ENCODE assay signal across 10 mouse cellular contexts in genomic region chr1:61143030-61143753, GRCm38 (mm10).
A peak's percentile ranks its signal among the peaks of the same experiment; 100 is the strongest.
DNase-seq lines count a peak whose midpoint lies in the region; ATAC-seq lines count a peak whose summit lies in the region.
"Had no signal": no experiment of that assay in that cellular context is flagged by ENCODE, and none has a peak within 500 bp of the region (broad histone marks: within the 10 kb centered on the region; RNA-seq: fewer than 3 reads in every experiment).

No protein-coding gene starts in this region.

- H3K9ac ChIP-seq in forebrain, embryonic 11.5 days (ENCODE audit: low read length): no peak overlapping the region; the same call in 1 of the 2 replicates
- H3K9ac ChIP-seq in intestine, embryonic 16.5 days (ENCODE audit: low read depth, low read length): no peak overlapping the region

- H3K27ac ChIP-seq in forebrain, embryonic 11.5 days (ENCODE audit: low read depth, low read length): no peak overlapping the region
- H3K27ac ChIP-seq in intestine, embryonic 16.5 days (ENCODE audit: low read length): 0 out of 2 replicates have a peak overlapping the region, but pooled peaks have one; percentile 4

- H3K4me1 ChIP-seq in forebrain, embryonic 11.5 days (replicated peaks; ENCODE audit: control insufficient read depth, insufficient read depth, low read length): peaks cover 12% of the 10 kb centered on the region
- peaks cover 36% of the 10 kb centered on the region for H3K4me1 ChIP-seq in intestine, embryonic 16.5 days (ENCODE audit: control insufficient read depth, insufficient read depth, low read length)

- H3K9me3 ChIP-seq in forebrain, embryonic 11.5 days (ENCODE audit: control insufficient read depth, low read length): no peaks in the 10 kb centered on the region
- no peaks in the 10 kb centered on the region for H3K9me3 ChIP-seq in intestine, embryonic 16.5 days (ENCODE audit: control insufficient read depth, low read length)

- 38% methylated on average over 14 of the region's 14 CpGs for WGBS in forebrain, embryonic 11.5 days
- 30% methylated on average over 14 of the region's 14 CpGs for WGBS in intestine, embryonic 16.5 days

- no peaks in the 10 kb centered on the region for H3K27me3 ChIP-seq in forebrain, embryonic 11.5 days (ENCODE audit: control insufficient read depth, insufficient read depth, low read length)
- no peaks in the 10 kb centered on the region for H3K27me3 ChIP-seq in intestine, embryonic 16.5 days (replicated peaks; ENCODE audit: control insufficient read depth, insufficient read depth, low read length)

- no peak for ATAC-seq in forebrain, embryonic 11.5 days (replicated peaks; ENCODE audit: low FRiP score)
- no peak for ATAC-seq in intestine, embryonic 16.5 days
- ATAC-seq in megakaryocyte-erythroid progenitor cell, adult 5-6 weeks (replicated peaks; ENCODE audit: low FRiP score, low TSS enrichment, poor library complexity, severe bottlenecking): no peak

- peak; percentile 31 for DNase-seq in kidney, postnatal 10 days
- DNase-seq in kidney, adult 8-10 months: no peak
- DNase-seq in forebrain, embryonic 11.5 days (ENCODE audit: low spot score): no peak
- peak; percentile 33 for DNase-seq in retina, embryonic 14.5 days (ENCODE audit: low spot score)
- no peak for DNase-seq in frontal cortex, postnatal 36 days (ENCODE audit: low spot score in 2 of 2)
- no peak for DNase-seq in left cerebral cortex, postnatal 14 days (ENCODE audit: low spot score in 2 of 2)
- DNase-seq: lung, postnatal 4 days; thymus, postnatal 25 days had no signal

- 0 out of 2 replicates have a peak overlapping the region, but pooled peaks have one; percentile 9 for H3K4me2 ChIP-seq in forebrain, embryonic 11.5 days (ENCODE audit: low read depth, low read length, severe bottlenecking)
- no peak overlapping the region for H3K4me2 ChIP-seq in intestine, embryonic 16.5 days (ENCODE audit: low read depth, low read length)

- H3K36me3 ChIP-seq in forebrain, embryonic 11.5 days (ENCODE audit: control insufficient read depth, insufficient read depth, low read length): no peaks in the 10 kb centered on the region
- H3K36me3 ChIP-seq in intestine, embryonic 16.5 days (ENCODE audit: control insufficient read depth, insufficient read depth, low read length): no peaks in the 10 kb centered on the region

- H3K4me3 ChIP-seq in forebrain, embryonic 11.5 days (ENCODE audit: low read depth, low read length): no peak overlapping the region
- no peak overlapping the region for H3K4me3 ChIP-seq in intestine, embryonic 16.5 days (ENCODE audit: low read length)

- intact Hi-C loops in left cerebral cortex, postnatal 14 days (cut with DNase I): no loop called here

Comparison
In these comparisons a context has a peak if more than half of its experiments do, and no peak if none do; other contexts are left out.
1. DNase-seq: peak in kidney, postnatal 10 days (single experiment) and retina, embryonic 14.5 days (single experiment); none in kidney, adult 8-10 months (0 of 2), forebrain, embryonic 11.5 days (single experiment), frontal cortex, postnatal 36 days (0 of 2) and left cerebral cortex, postnatal 14 days (0 of 2).